Mouse (Mus musculus): Measurements from ENCODE around the gene Sptbn4.

GRCm38 (mm10) chr7:27446051-27446450 lies 1.4 kb downstream of the Sptbn4 start:
- TF ChIP-seq CTCF (IDR thresholded peaks at IDR 0.05; ENCODE audit: borderline replicate concordance, extremely low read depth, insufficient read depth, insufficient read length) (no peak), POLR2A (IDR thresholded peaks at IDR 0.05; ENCODE audit: borderline replicate concordance, extremely low read depth, insufficient read depth, insufficient read length, poor library complexity, severe bottlenecking) (no peak)

All from brain, embryonic 14.5 days (tissue).